Mouse (Mus musculus): ENCODE measurements around the gene Fxn. TPM values are rescaled to one million over a fixed set of nuclear protein-coding genes. Genes with fewer than 3 reads are reported as not detected.

The Fxn gene
- total and polyA plus RNA-seq, 3 experiments = 25.8 to 34.6 (median 31.1) TPM

GRCm38 (mm10) chr19:24217851-24218250 is 62.6 kb downstream of the Fxn start:
- dilution Hi-C loops (cut with MboI; ENCODE audit: extremely low pct_ligation_motif_present, extremely low pct_unique_long_range_greater_than_20kb, low sequenced_read_pairs) = no loop called here
- Histone ChIP-seq H3K79me2 (replicated peaks; ENCODE audit: control insufficient read depth, extremely low read depth, insufficient read depth, poor library complexity, severe bottlenecking) (0 out of 2 replicates have a peak, but pooled peaks cover 2% of the 10 kb centered on the region), H3K9ac (ENCODE audit: insufficient read depth, low read depth) (no peak overlapping the region), H3K27me3 (replicated peaks) (no peaks in the 10 kb centered on the region), H3K4me1 (ENCODE audit: control insufficient read depth in 1 of 2, insufficient read depth in 2 of 2) (peaks cover 5 to 27% of the 10 kb centered on the region in 2 experiments), H3K36me3 (replicated peaks in 1 of 2; ENCODE audit: control insufficient read depth in 1 of 2, insufficient read depth in 1 of 2, low read length in 1 of 2) (no peaks in the 10 kb centered on the region), H3K27ac (ENCODE audit: insufficient read depth, low read depth) (no peak overlapping the region), H3K4me2 (ENCODE audit: insufficient read depth, low read depth, poor library complexity, severe bottlenecking) (no peak overlapping the region), H3K4me3 (replicated peaks in 1 of 3; ENCODE audit: low read depth in 2 of 3, low read length in 2 of 3, poor library complexity in 1 of 3) (no peak overlapping the region), H3K9me3 (replicated peaks; ENCODE audit: low read length) (no peaks in the 10 kb centered on the region)
- in situ Hi-C loops (cut with MboI; ENCODE audit: low pct_ligation_motif_present, low pct_unique_long_range_greater_than_20kb, low sequenced_read_pairs) = no loop called here
- TF ChIP-seq TBP (conservative IDR thresholded peaks at IDR 0.05; ENCODE audit: low read depth, low read length) = no peak
- no peak for TF ChIP-seq ZKSCAN1 (IDR thresholded peaks at IDR 0.05; ENCODE audit: borderline replicate concordance, low read depth, low read length)
- TF ChIP-seq ZC3H11A (IDR thresholded peaks at IDR 0.05; ENCODE audit: low read depth, low read length) = no peak
- no peak for TF ChIP-seq ETS1 (conservative IDR thresholded peaks at IDR 0.05; ENCODE audit: low read depth, low read length)
- no peak for TF ChIP-seq MAZ (IDR thresholded peaks at IDR 0.05; ENCODE audit: low read depth, low read length)
- no peak for TF ChIP-seq NRF1 (IDR thresholded peaks at IDR 0.05; ENCODE audit: low read depth, low read length)
- TF ChIP-seq ZMIZ1 (IDR thresholded peaks at IDR 0.05; ENCODE audit: low read depth, low read length) = no peak
- DNase-seq (ENCODE audit: extremely low read depth) = no peak

- H3K27ac ChIP-seq (ENCODE audit: insufficient read depth, low read depth) = no peak overlapping the region
- H3K4me2 ChIP-seq (ENCODE audit: insufficient read depth, low read depth, poor library complexity, severe bottlenecking) = no peak overlapping the region
- in situ Hi-C loops (cut with MboI; ENCODE audit: low pct_ligation_motif_present, low pct_unique_long_range_greater_than_20kb, low sequenced_read_pairs) (no loop called here), dilution Hi-C loops (cut with MboI; ENCODE audit: extremely low pct_ligation_motif_present, extremely low pct_unique_long_range_greater_than_20kb, low sequenced_read_pairs) (no loop called here)
- 0 out of 2 replicates have a peak, but pooled peaks cover 2% of the 10 kb centered on the region for H3K79me2 ChIP-seq (replicated peaks; ENCODE audit: control insufficient read depth, extremely low read depth, insufficient read depth, poor library complexity, severe bottlenecking)
- no peaks in the 10 kb centered on the region for H3K9me3 ChIP-seq (replicated peaks; ENCODE audit: low read length)
- H3K4me1 ChIP-seq (ENCODE audit: control insufficient read depth in 1 of 2, insufficient read depth in 2 of 2) = peaks cover 0 to 23% of the 10 kb centered on the region in 2 experiments; a peak in 2 of 4 replicates
- H3K4me3 ChIP-seq (replicated peaks in 1 of 3; ENCODE audit: low read depth in 2 of 3, low read length in 2 of 3, poor library complexity in 1 of 3) = no peak overlapping the region
- H3K27me3 ChIP-seq (replicated peaks) = no peaks in the 10 kb centered on the region
- no peak for TF ChIP-seq BHLHE40 (IDR thresholded peaks at IDR 0.05; ENCODE audit: low read depth, low read length)
- TF ChIP-seq MAX (IDR thresholded peaks at IDR 0.05; ENCODE audit: low read length) = no peak
- no peak for TF ChIP-seq ZMIZ1 (IDR thresholded peaks at IDR 0.05; ENCODE audit: low read depth, low read length)
- no peak for TF ChIP-seq CTCF (conservative IDR thresholded peaks at IDR 0.05 in 1 of 2, IDR thresholded peaks at IDR 0.05 in 1 of 2; ENCODE audit: low read depth in 2 of 2, low read length in 2 of 2)
- TF ChIP-seq TBP (conservative IDR thresholded peaks at IDR 0.05; ENCODE audit: low read depth, low read length) = no peak
- TF ChIP-seq MXI1 (IDR thresholded peaks at IDR 0.05; ENCODE audit: low read depth, low read length) = no peak
- TF ChIP-seq TCF12 (IDR thresholded peaks at IDR 0.05; ENCODE audit: low read depth, low read length) = no peak
- TF ChIP-seq POLR2AphosphoS2 (IDR thresholded peaks at IDR 0.05; ENCODE audit: low read depth, low read length) = no peak
- no peak for TF ChIP-seq JUND (conservative IDR thresholded peaks at IDR 0.05; ENCODE audit: low read depth, low read length)
- TF ChIP-seq KAT2A (IDR thresholded peaks at IDR 0.05; ENCODE audit: insufficient replicate concordance, low read length) = no peak
- no peak for TF ChIP-seq MEF2A (IDR thresholded peaks at IDR 0.05; ENCODE audit: borderline replicate concordance, low read depth, low read length)
- no peak overlapping the region for H3K9ac ChIP-seq (ENCODE audit: insufficient read depth, low read depth)
- no peaks in the 10 kb centered on the region for H3K36me3 ChIP-seq (replicated peaks in 1 of 2; ENCODE audit: control insufficient read depth in 1 of 2, insufficient read depth in 1 of 2, low read length in 1 of 2)
- no peak for DNase-seq (ENCODE audit: extremely low read depth)
Measured at GRCm38 (mm10) chr19:24216771-24217170, 63.6 kb downstream of the Fxn start.
